Comparison of ENCODE assay signal across 12 mouse cellular contexts in the genomic region with DNA sequence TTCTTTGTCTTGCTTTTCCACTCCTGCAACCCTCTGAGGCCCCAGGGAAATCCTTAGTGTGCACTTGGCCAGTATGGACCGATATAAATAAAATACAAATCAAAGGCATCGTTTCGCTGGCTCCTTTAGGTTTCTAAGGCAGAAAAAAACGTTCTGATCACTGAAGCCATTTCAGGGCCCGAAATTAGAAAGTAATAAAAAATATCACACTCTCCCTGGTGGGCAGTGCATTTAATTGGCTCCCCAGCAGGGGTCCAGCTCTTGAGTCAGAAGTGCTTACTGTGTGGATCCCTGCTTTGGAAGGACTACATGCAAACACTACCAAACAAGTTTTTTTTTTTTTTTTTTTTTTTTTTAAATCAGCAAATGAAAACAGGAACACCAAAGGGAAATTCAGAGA.
DNase-seq lines count a peak whose midpoint lies in the region; ATAC-seq and TF ChIP-seq lines count a peak whose summit lies in the region.
"Had no signal": no experiment of that assay in that cellular context is flagged by ENCODE, and none has a peak within 500 bp of the region (broad histone marks: within the 10 kb centered on the region; RNA-seq: fewer than 3 reads in every experiment).

No protein-coding gene starts in this region.

- no peaks in the 10 kb centered on the region for H3K36me3 ChIP-seq in forebrain, embryonic 11.5 days (ENCODE audit: control insufficient read depth, insufficient read depth, low read length)
- H3K36me3 ChIP-seq in forebrain, postnatal 0 days (ENCODE audit: insufficient read depth): no peaks in the 10 kb centered on the region
- H3K36me3 ChIP-seq in stomach, embryonic 16.5 days (ENCODE audit: control insufficient read depth, insufficient read depth, low read length): no peaks in the 10 kb centered on the region
- no peaks in the 10 kb centered on the region for H3K36me3 ChIP-seq in stomach, postnatal 0 days (ENCODE audit: control insufficient read depth, insufficient read depth, low read length)
- no peaks in the 10 kb centered on the region for H3K36me3 ChIP-seq in limb, embryonic 15.5 days
- H3K36me3 ChIP-seq: G1E; liver, embryonic 15.5 days had no signal

- H3K27ac ChIP-seq in forebrain, embryonic 11.5 days (ENCODE audit: low read depth, low read length): no peak overlapping the region
- H3K27ac ChIP-seq in forebrain, postnatal 0 days (ENCODE audit: low read depth, low read length): no peak overlapping the region
- H3K27ac ChIP-seq in stomach, embryonic 16.5 days (ENCODE audit: low read length): no peak overlapping the region
- no peak overlapping the region for H3K27ac ChIP-seq in stomach, postnatal 0 days (replicated peaks)
- H3K27ac ChIP-seq in limb, embryonic 15.5 days: no peak overlapping the region
- H3K27ac ChIP-seq: liver, embryonic 15.5 days had no signal

- H3K4me3 ChIP-seq in forebrain, embryonic 11.5 days (ENCODE audit: low read depth, low read length): no peak overlapping the region
- H3K4me3 ChIP-seq in forebrain, postnatal 0 days (ENCODE audit: low read depth, low read length): no peak overlapping the region
- H3K4me3 ChIP-seq in stomach, embryonic 16.5 days (replicated peaks; ENCODE audit: low read length): no peak overlapping the region
- H3K4me3 ChIP-seq in stomach, postnatal 0 days (ENCODE audit: low read depth, low read length): no peak overlapping the region
- no peak overlapping the region for H3K4me3 ChIP-seq in limb, embryonic 15.5 days
- H3K4me3 ChIP-seq: liver, embryonic 15.5 days had no signal

- TF ChIP-seq EP300 in stomach, postnatal 0 days (optimal IDR thresholded peaks at IDR 0.05): no peak

- intact Hi-C loops in left cerebral cortex, postnatal 36 days (cut with DNase I): loop anchor here (5.0 to 10.0 kb wide), 2 partner anchors 236 to 719 kb away; no protein-coding TSS in a partner anchor

- no peak for TF ChIP-seq CTCF in forebrain, postnatal 0 days (IDR thresholded peaks at IDR 0.05; ENCODE audit: low read depth)
- TF ChIP-seq CTCF in stomach, postnatal 0 days (IDR thresholded peaks at IDR 0.05; ENCODE audit: low read depth): no peak

- WGBS in forebrain, embryonic 11.5 days: 5% methylated on average over 5 of the region's 5 CpGs
- WGBS in forebrain, postnatal 0 days: 6% methylated on average over 5 of the region's 5 CpGs
- 26% methylated on average over 5 of the region's 5 CpGs for WGBS in stomach, embryonic 16.5 days
- WGBS in stomach, postnatal 0 days: 35% methylated on average over 5 of the region's 5 CpGs
- 11% methylated on average over 5 of the region's 5 CpGs for WGBS in limb, embryonic 15.5 days

- peak; percentile 69 for DNase-seq in forebrain, embryonic 11.5 days (ENCODE audit: low spot score)
- no peak for DNase-seq in forebrain, postnatal 0 days
- DNase-seq in stomach, postnatal 0 days (ENCODE audit: low spot score): no peak
- DNase-seq in left cerebral cortex, postnatal 36 days (ENCODE audit: low spot score in 2 of 2): no peak
- no peak for DNase-seq in urinary bladder, postnatal 36 days (ENCODE audit: low spot score in 2 of 2)
- no peak for DNase-seq in adrenal gland, postnatal 36 days
- DNase-seq: B cell, adult 2 months had no signal

- peaks cover 10% of the 10 kb centered on the region for H3K27me3 ChIP-seq in forebrain, embryonic 11.5 days (ENCODE audit: control insufficient read depth, insufficient read depth, low read length)
- H3K27me3 ChIP-seq in forebrain, postnatal 0 days (ENCODE audit: insufficient read depth, low read length): peaks cover 16% of the 10 kb centered on the region
- no peaks in the 10 kb centered on the region for H3K27me3 ChIP-seq in stomach, embryonic 16.5 days (ENCODE audit: control insufficient read depth, insufficient read depth, low read length)
- no peaks in the 10 kb centered on the region for H3K27me3 ChIP-seq in stomach, postnatal 0 days (ENCODE audit: control insufficient read depth, insufficient read depth, low read length)
- H3K27me3 ChIP-seq in limb, embryonic 15.5 days: peaks cover 21% of the 10 kb centered on the region

- no peaks in the 10 kb centered on the region for H3K9me3 ChIP-seq in forebrain, embryonic 11.5 days (ENCODE audit: control insufficient read depth, low read length)
- no peaks in the 10 kb centered on the region for H3K9me3 ChIP-seq in forebrain, postnatal 0 days (ENCODE audit: low read length)
- H3K9me3 ChIP-seq in stomach, embryonic 16.5 days (replicated peaks; ENCODE audit: control insufficient read depth, low read length): no peaks in the 10 kb centered on the region
- no peaks in the 10 kb centered on the region for H3K9me3 ChIP-seq in stomach, postnatal 0 days (ENCODE audit: control insufficient read depth, low read length)
- no peaks in the 10 kb centered on the region for H3K9me3 ChIP-seq in limb, embryonic 15.5 days
- H3K9me3 ChIP-seq: liver, embryonic 15.5 days had no signal

- peak; percentile 73; the same call in 1 of the 2 replicates for ATAC-seq in forebrain, embryonic 11.5 days (replicated peaks; ENCODE audit: low FRiP score)
- no peak for ATAC-seq in forebrain, postnatal 0 days
- ATAC-seq in stomach, embryonic 16.5 days (ENCODE audit: insufficient read depth, low FRiP score): no peak
- ATAC-seq in stomach, postnatal 0 days (ENCODE audit: low FRiP score, low TSS enrichment): no peak
- no peak for ATAC-seq in limb, embryonic 15.5 days (ENCODE audit: insufficient number of reproducible peaks, low FRiP score, low TSS enrichment, low read depth)
- ATAC-seq: activated CD4-positive, CD25-positive, alpha-beta regulatory T cell, adult 4 months had no signal

- peak overlapping the region; percentile 2; the same call in 1 of the 2 replicates for H3K4me2 ChIP-seq in forebrain, embryonic 11.5 days (ENCODE audit: low read depth, low read length, severe bottlenecking)
- no peak overlapping the region; the same call in 1 of the 2 replicates for H3K4me2 ChIP-seq in forebrain, postnatal 0 days (ENCODE audit: low read depth)
- peak overlapping the region; percentile 33 for H3K4me2 ChIP-seq in stomach, embryonic 16.5 days (ENCODE audit: low read depth, low read length)
- H3K4me2 ChIP-seq in stomach, postnatal 0 days (replicated peaks; ENCODE audit: low read depth): no peak overlapping the region
- peak overlapping the region; percentile 34; the same call in 1 of the 2 replicates for H3K4me2 ChIP-seq in limb, embryonic 15.5 days
- H3K4me2 ChIP-seq: liver, embryonic 15.5 days had no signal

- H3K4me1 ChIP-seq in forebrain, embryonic 11.5 days (replicated peaks; ENCODE audit: control insufficient read depth, insufficient read depth, low read length): peaks cover 11% of the 10 kb centered on the region
- peaks cover 5% of the 10 kb centered on the region; the same call in 1 of the 2 replicates for H3K4me1 ChIP-seq in forebrain, postnatal 0 days (ENCODE audit: insufficient read depth)
- H3K4me1 ChIP-seq in stomach, embryonic 16.5 days (ENCODE audit: control insufficient read depth, insufficient read depth, low read length): peaks cover 2% of the 10 kb centered on the region; the same call in 1 of the 2 replicates
- no peaks in the 10 kb centered on the region for H3K4me1 ChIP-seq in stomach, postnatal 0 days (replicated peaks; ENCODE audit: control insufficient read depth, insufficient read depth)
- H3K4me1 ChIP-seq in limb, embryonic 15.5 days: peaks cover 44% of the 10 kb centered on the region
- H3K4me1 ChIP-seq: liver, embryonic 15.5 days had no signal

- no peak overlapping the region for H3K9ac ChIP-seq in forebrain, embryonic 11.5 days (ENCODE audit: low read length)
- no peak overlapping the region for H3K9ac ChIP-seq in forebrain, postnatal 0 days
- H3K9ac ChIP-seq in stomach, embryonic 16.5 days (ENCODE audit: low read length): no peak overlapping the region
- H3K9ac ChIP-seq in stomach, postnatal 0 days (ENCODE audit: low read length): no peak overlapping the region
- no peak overlapping the region for H3K9ac ChIP-seq in limb, embryonic 15.5 days
- H3K9ac ChIP-seq: liver, embryonic 15.5 days had no signal

Comparison
In these comparisons a context has a peak if more than half of its experiments do, and no peak if none do; other contexts are left out.
1. H3K4me2 ChIP-seq: peak in forebrain, embryonic 11.5 days (single experiment), stomach, embryonic 16.5 days (single experiment) and limb, embryonic 15.5 days (single experiment); none in forebrain, postnatal 0 days (single experiment) and stomach, postnatal 0 days (single experiment).